Mouse (Mus musculus): ENCODE measurements around the gene Xylt1. TPM values are rescaled to one million over a fixed set of nuclear protein-coding genes. Genes with fewer than 3 reads are reported as not detected.

The Xylt1 gene
- polyA plus RNA-seq, 1 experiment from 2014 or later: 2.1 TPM

GRCm38 (mm10) chr7:117443215-117443614 lies 62.4 kb downstream of the Xylt1 start:
- 90% methylated on average over 7 of the region's 7 CpGs for WGBS

GRCm38 (mm10) chr7:117445471-117445870 lies 64.7 kb downstream of the Xylt1 start:
- H3K27ac ChIP-seq (replicated peaks): no peak overlapping the region
- no peak overlapping the region for H3K4me3 ChIP-seq
- no peak overlapping the region for H3K4me2 ChIP-seq (replicated peaks)
- no peak overlapping the region for H3K9ac ChIP-seq (replicated peaks)
- H3K36me3 ChIP-seq: no peaks in the 10 kb centered on the region
- no peaks in the 10 kb centered on the region for H3K9me3 ChIP-seq
- whole genome bisulfite sequencing: 42% methylated on average over 3 of the region's 3 CpGs
- no peak for ATAC-seq (ENCODE audit: low FRiP score, low read depth)
- H3K27me3 ChIP-seq: no peaks in the 10 kb centered on the region
- no peaks in the 10 kb centered on the region for H3K4me1 ChIP-seq

More at GRCm38 (mm10) chr7:117443215-117443614, 62.4 kb downstream of the Xylt1 start:
- Histone ChIP-seq H3K4me3 (no peak overlapping the region), H3K9me3 (no peaks in the 10 kb centered on the region), H3K27me3 (no peaks in the 10 kb centered on the region), H3K4me2 (replicated peaks) (no peak overlapping the region), H3K27ac (replicated peaks) (no peak overlapping the region), H3K9ac (replicated peaks) (no peak overlapping the region), H3K4me1 (peaks cover 7% of the 10 kb centered on the region), H3K36me3 (no peaks in the 10 kb centered on the region)
- ATAC-seq (ENCODE audit: low FRiP score, low read depth): no peak

- Histone ChIP-seq H3K36me3 (no peaks in the 10 kb centered on the region), H3K4me3 (no peak overlapping the region), H3K27ac (replicated peaks) (no peak overlapping the region), H3K4me1 (peaks cover 8% of the 10 kb centered on the region), H3K9me3 (no peaks in the 10 kb centered on the region), H3K4me2 (replicated peaks) (no peak overlapping the region), H3K27me3 (no peaks in the 10 kb centered on the region), H3K9ac (replicated peaks) (no peak overlapping the region)
- no peak for ATAC-seq (ENCODE audit: low FRiP score, low read depth)
- WGBS: 94% methylated on average over 5 of the region's 5 CpGs
Measured at GRCm38 (mm10) chr7:117449605-117450004, 68.8 kb downstream of the Xylt1 start.

GRCm38 (mm10) chr7:117451212-117451611 lies 70.4 kb downstream of the Xylt1 start:
- H3K27me3 ChIP-seq: no peaks in the 10 kb centered on the region
- no peak for ATAC-seq (ENCODE audit: low FRiP score, low read depth)
- no peak overlapping the region for H3K9ac ChIP-seq (replicated peaks)
- H3K4me2 ChIP-seq (replicated peaks): no peak overlapping the region
- no peaks in the 10 kb centered on the region for H3K9me3 ChIP-seq
- H3K36me3 ChIP-seq: no peaks in the 10 kb centered on the region
- no peak overlapping the region for H3K4me3 ChIP-seq
- peaks cover 8% of the 10 kb centered on the region for H3K4me1 ChIP-seq
- H3K27ac ChIP-seq (replicated peaks): no peak overlapping the region

GRCm38 (mm10) chr7:117452269-117452668 lies 71.5 kb downstream of the Xylt1 start:
- no peaks in the 10 kb centered on the region for H3K9me3 ChIP-seq
- no peak for ATAC-seq (ENCODE audit: low FRiP score, low read depth)
- no peak overlapping the region for H3K4me3 ChIP-seq
- no peak overlapping the region for H3K9ac ChIP-seq (replicated peaks)
- no peak overlapping the region for H3K4me2 ChIP-seq (replicated peaks)
- 82% methylated on average over 2 of the region's 2 CpGs for WGBS
- H3K27ac ChIP-seq (replicated peaks): no peak overlapping the region
- no peaks in the 10 kb centered on the region for H3K27me3 ChIP-seq
- no peaks in the 10 kb centered on the region for H3K36me3 ChIP-seq
- peaks cover 8% of the 10 kb centered on the region for H3K4me1 ChIP-seq

- H3K4me1 ChIP-seq: peaks cover 8% of the 10 kb centered on the region
- no peak for ATAC-seq (ENCODE audit: low FRiP score, low read depth)
- H3K27me3 ChIP-seq: no peaks in the 10 kb centered on the region
- no peak overlapping the region for H3K4me2 ChIP-seq (replicated peaks)
- no peaks in the 10 kb centered on the region for H3K36me3 ChIP-seq
- H3K4me3 ChIP-seq: no peak overlapping the region
- 91% methylated on average over 11 of the region's 11 CpGs for WGBS
- no peak overlapping the region for H3K9ac ChIP-seq (replicated peaks)
- no peaks in the 10 kb centered on the region for H3K9me3 ChIP-seq
- no peak overlapping the region for H3K27ac ChIP-seq (replicated peaks)
Measured at GRCm38 (mm10) chr7:117454789-117455548, 74.2 kb downstream of the Xylt1 start.

GRCm38 (mm10) chr7:117462196-117462935 lies 81.6 kb downstream of the Xylt1 start:
- ATAC-seq (ENCODE audit: low FRiP score, low read depth): 0 out of 2 replicates have a peak, but pooled peaks have one; percentile 60

GRCm38 (mm10) chr7:117464956-117465355 lies 84.2 kb downstream of the Xylt1 start:
- Histone ChIP-seq H3K9me3 (no peaks in the 10 kb centered on the region), H3K36me3 (no peaks in the 10 kb centered on the region), H3K4me1 (peaks cover 12% of the 10 kb centered on the region; the same call in 1 of the 2 replicates), H3K27me3 (0 out of 2 replicates have a peak, but pooled peaks cover under 1% of the 10 kb centered on the region), H3K4me3 (no peak overlapping the region), H3K4me2 (replicated peaks) (no peak overlapping the region), H3K9ac (replicated peaks) (no peak overlapping the region), H3K27ac (replicated peaks) (no peak overlapping the region)
- WGBS: 86% methylated on average over 4 of the region's 4 CpGs
- ATAC-seq (ENCODE audit: low FRiP score, low read depth): no peak

More at GRCm38 (mm10) chr7:117462196-117462935, 81.6 kb downstream of the Xylt1 start:
- Histone ChIP-seq H3K9ac (replicated peaks) (0 out of 2 replicates have a peak overlapping the region, but pooled peaks have one; percentile 4), H3K4me1 (peaks cover 12% of the 10 kb centered on the region; the same call in 1 of the 2 replicates), H3K27ac (replicated peaks) (no peak overlapping the region), H3K9me3 (no peaks in the 10 kb centered on the region), H3K36me3 (no peaks in the 10 kb centered on the region), H3K27me3 (no peaks in the 10 kb centered on the region), H3K4me3 (no peak overlapping the region), H3K4me2 (replicated peaks) (no peak overlapping the region)
- 57% methylated on average over 7 of the region's 7 CpGs for WGBS

GRCm38 (mm10) chr7:117466006-117466780 lies 85.4 kb downstream of the Xylt1 start:
- no peak overlapping the region for H3K4me3 ChIP-seq
- no peak overlapping the region for H3K4me2 ChIP-seq (replicated peaks)
- no peaks in the 10 kb centered on the region for H3K36me3 ChIP-seq
- no peaks in the 10 kb centered on the region for H3K9me3 ChIP-seq
- 93% methylated on average over 7 of the region's 7 CpGs for WGBS
- H3K27me3 ChIP-seq: 0 out of 2 replicates have a peak, but pooled peaks cover 7% of the 10 kb centered on the region
- H3K4me1 ChIP-seq: peaks cover 12% of the 10 kb centered on the region; the same call in 1 of the 2 replicates
- H3K27ac ChIP-seq (replicated peaks): no peak overlapping the region
- H3K9ac ChIP-seq (replicated peaks): no peak overlapping the region
- ATAC-seq (ENCODE audit: low FRiP score, low read depth): no peak

- 87% methylated on average over 3 of the region's 3 CpGs for WGBS
- no peak overlapping the region for H3K4me2 ChIP-seq (replicated peaks)
- no peak overlapping the region for H3K9ac ChIP-seq (replicated peaks)
- peaks cover 36% of the 10 kb centered on the region for H3K4me1 ChIP-seq
- H3K9me3 ChIP-seq: no peaks in the 10 kb centered on the region
- ATAC-seq (ENCODE audit: low FRiP score, low read depth): no peak
- no peak overlapping the region for H3K4me3 ChIP-seq
- no peak overlapping the region for H3K27ac ChIP-seq (replicated peaks)
- H3K27me3 ChIP-seq: peaks cover 17% of the 10 kb centered on the region; the same call in 1 of the 2 replicates
- no peaks in the 10 kb centered on the region for H3K36me3 ChIP-seq
Measured at GRCm38 (mm10) chr7:117470243-117470802, 89.5 kb downstream of the Xylt1 start.

GRCm38 (mm10) chr7:117472055-117472780 lies 91.4 kb downstream of the Xylt1 start:
- Histone ChIP-seq H3K4me1 (peaks cover 36% of the 10 kb centered on the region), H3K4me3 (no peak overlapping the region), H3K36me3 (no peaks in the 10 kb centered on the region), H3K4me2 (replicated peaks) (no peak overlapping the region), H3K27ac (replicated peaks) (no peak overlapping the region), H3K9me3 (no peaks in the 10 kb centered on the region), H3K9ac (replicated peaks) (no peak overlapping the region), H3K27me3 (peaks cover 20% of the 10 kb centered on the region; the same call in 1 of the 2 replicates)
- WGBS: 39% methylated on average over 11 of the region's 11 CpGs
- peak; percentile 78; the same call in 1 of the 2 replicates for ATAC-seq (ENCODE audit: low FRiP score, low read depth)
